Mouse (Mus musculus) megakaryocyte progenitor cell, adult 5-6 weeks (primary cell): ENCODE data around the gene Cdh4. TPM values are rescaled to one million over a fixed set of nuclear protein-coding genes. Genes with fewer than 3 reads are reported as not detected.

Source experiments
- ATAC-seq: replicated peaks from 2 replicates; pipeline ENCODE4 v1.8.0; 2016; ENCODE audit warnings: mild to moderate bottlenecking, moderate TSS enrichment, inconsistent platforms; ENCODE audit not compliant: poor library complexity
- total RNA-seq, 2 experiments: library from RNA; stranded (forward) in 1 of 2; stranded (reverse) in 1 of 2; fragments of 157-497, 149-512 nt in 1 of 2; fragments of 200-1000 nt in 1 of 2; gene quantifications; 2 replicates each; pipeline versions ENCODE4 v1.2.3 to v1.2.4; 2015 to 2017

Gene Cdh4
- total RNA-seq, 2 experiments from 2014 or later, result not detected

GRCm38 (mm10) chr2:179774440-179775110, 332.3 kb downstream of the Cdh4 start:
- ATAC-seq, result no peak

GRCm38 (mm10) chr2:179775999-179776705, 333.9 kb downstream of the Cdh4 start:
- no peak for ATAC-seq

GRCm38 (mm10) chr2:179779266-179779665, 337.0 kb downstream of the Cdh4 start:
- ATAC-seq, result no peak

GRCm38 (mm10) chr2:179780961-179781360, 338.7 kb downstream of the Cdh4 start:
- no peak for ATAC-seq

- ATAC-seq, result no peak
Observed at GRCm38 (mm10) chr2:179787256-179787655, 345.0 kb downstream of the Cdh4 start.

GRCm38 (mm10) chr2:179787797-179788196, 345.6 kb downstream of the Cdh4 start:
- no peak for ATAC-seq

- no peak for ATAC-seq
Observed at GRCm38 (mm10) chr2:179790684-179791083, 348.5 kb downstream of the Cdh4 start.

GRCm38 (mm10) chr2:179792426-179793133, 350.3 kb downstream of the Cdh4 start:
- no peak for ATAC-seq

GRCm38 (mm10) chr2:179794354-179794753, 352.1 kb downstream of the Cdh4 start:
- ATAC-seq, result no peak

GRCm38 (mm10) chr2:179795452-179795851, 353.2 kb downstream of the Cdh4 start:
- no peak for ATAC-seq

GRCm38 (mm10) chr2:179799906-179800532, 357.8 kb downstream of the Cdh4 start:
- no peak for ATAC-seq

GRCm38 (mm10) chr2:179801042-179801441, 358.8 kb downstream of the Cdh4 start:
- no peak for ATAC-seq

GRCm38 (mm10) chr2:179802411-179802810, 360.2 kb downstream of the Cdh4 start:
- peak; percentile 66 for ATAC-seq

GRCm38 (mm10) chr2:179811086-179811485, 368.9 kb downstream of the Cdh4 start:
- no peak for ATAC-seq

- ATAC-seq, result no peak
Observed at GRCm38 (mm10) chr2:179813035-179813827, 371.0 kb downstream of the Cdh4 start.

- ATAC-seq, result no peak
Observed at GRCm38 (mm10) chr2:179824776-179825326, 382.6 kb downstream of the Cdh4 start.

- no peak for ATAC-seq
Observed at GRCm38 (mm10) chr2:179828968-179829367, 386.7 kb downstream of the Cdh4 start.

GRCm38 (mm10) chr2:179829972-179830371, 387.7 kb downstream of the Cdh4 start:
- ATAC-seq, result peak; percentile 76

- ATAC-seq, result no peak
Observed at GRCm38 (mm10) chr2:179834892-179835291, 392.7 kb downstream of the Cdh4 start.

- no peak for ATAC-seq
Observed at GRCm38 (mm10) chr2:179835570-179835969, 393.3 kb downstream of the Cdh4 start.
